In genomic region chr4:118527335-118527681, GRCm38 (mm10) we compare ENCODE assay signal across 14 mouse cellular contexts. TPM values are rescaled to one million over a fixed set of nuclear protein-coding genes. Genes with fewer than 3 reads are reported as not detected.
DNase-seq lines count a peak whose midpoint lies in the region; ATAC-seq and TF ChIP-seq lines count a peak whose summit lies in the region.
"Had no signal": no experiment of that assay in that cellular context is flagged by ENCODE, and none has a peak within 500 bp of the region (broad histone marks: within the 10 kb centered on the region; RNA-seq: fewer than 3 reads in every experiment).

No protein-coding gene starts in this region.

- no peak overlapping the region for H3K9ac ChIP-seq in limb, embryonic 12.5 days (replicated peaks)
- H3K9ac ChIP-seq in ES-E14 (ENCODE audit: insufficient read depth, low read depth, low read length, poor library complexity, severe bottlenecking): no peak overlapping the region
- H3K9ac ChIP-seq in embryonic facial prominence, embryonic 14.5 days (ENCODE audit: low read depth, low read length): no peak overlapping the region
- H3K9ac ChIP-seq in liver, embryonic 16.5 days (ENCODE audit: low read depth, low read length): no peak overlapping the region

- DNase-seq in limb, embryonic 10.5 days (ENCODE audit: low spot score): no peak
- no peak for DNase-seq in ES-E14 (ENCODE audit: low read depth, low spot score)
- no peak for DNase-seq in embryonic facial prominence, embryonic 14.5 days (ENCODE audit: low spot score)
- DNase-seq in layer of hippocampus, adult 9-11 months: no peak
- DNase-seq in Muller cell, postnatal 12 days (ENCODE audit: inconsistent ontology term): no peak
- DNase-seq: cerebellum, adult 9-10 months; heart, adult 11 months; left cerebral cortex, postnatal 4 days; right cerebral cortex, postnatal 25 days had no signal

- 37% methylated on average over 5 of the region's 5 CpGs for WGBS in limb, embryonic 12.5 days
- 46% methylated on average over 5 of the region's 5 CpGs for WGBS in limb, embryonic 10.5 days
- WGBS in embryonic facial prominence, embryonic 14.5 days: 41% methylated on average over 5 of the region's 5 CpGs
- 53% methylated on average over 5 of the region's 5 CpGs for WGBS in liver, embryonic 16.5 days (ENCODE audit: insufficient replicate concordance)

- in situ Hi-C loops in ES-E14 (cut with MboI; ENCODE audit: low sequenced_read_pairs in 2 of 2, unreplicated experiment in 2 of 2): no loop called here

- H3K4me3 ChIP-seq in limb, embryonic 12.5 days (replicated peaks): no peak overlapping the region
- no peak overlapping the region for H3K4me3 ChIP-seq in limb, embryonic 10.5 days
- peak overlapping the region; percentile 24 to 33; a peak in 3 of 4 replicates for H3K4me3 ChIP-seq in ES-E14 (ENCODE audit: insufficient read depth in 1 of 2, low read depth in 1 of 2, low read length in 2 of 2, poor library complexity in 1 of 2, severe bottlenecking in 1 of 2)
- H3K4me3 ChIP-seq in embryonic facial prominence, embryonic 14.5 days (ENCODE audit: low read depth, low read length): peak overlapping the region; percentile 17
- H3K4me3 ChIP-seq in liver, embryonic 16.5 days (ENCODE audit: low read depth, low read length): peak overlapping the region; percentile 25; the same call in 1 of the 2 replicates

- 0 out of 2 replicates have a peak, but pooled peaks cover 7% of the 10 kb centered on the region for H3K4me1 ChIP-seq in limb, embryonic 12.5 days (replicated peaks)
- peaks cover 6% of the 10 kb centered on the region for H3K4me1 ChIP-seq in limb, embryonic 10.5 days
- peaks cover 10 to 25% of the 10 kb centered on the region in 2 experiments; a peak in 3 of 4 replicates for H3K4me1 ChIP-seq in ES-E14 (ENCODE audit: control insufficient read depth in 2 of 2, insufficient read depth in 2 of 2, low read length in 2 of 2, poor library complexity in 1 of 2)
- peaks cover 4% of the 10 kb centered on the region; the same call in 1 of the 2 replicates for H3K4me1 ChIP-seq in embryonic facial prominence, embryonic 14.5 days (ENCODE audit: control insufficient read depth, insufficient read depth, low read length)
- H3K4me1 ChIP-seq in liver, embryonic 16.5 days (ENCODE audit: control insufficient read depth, low read depth, low read length): peaks cover 2% of the 10 kb centered on the region; the same call in 1 of the 2 replicates

- peak overlapping the region; percentile 7; the same call in 1 of the 2 replicates for H3K4me2 ChIP-seq in limb, embryonic 12.5 days
- H3K4me2 ChIP-seq in embryonic facial prominence, embryonic 14.5 days (ENCODE audit: low read depth, low read length): peak overlapping the region; percentile 35
- peak overlapping the region; percentile 22; the same call in 1 of the 2 replicates for H3K4me2 ChIP-seq in liver, embryonic 16.5 days (ENCODE audit: low read depth, low read length)

- no peaks in the 10 kb centered on the region for H3K36me3 ChIP-seq in limb, embryonic 12.5 days
- no peaks in the 10 kb centered on the region for H3K36me3 ChIP-seq in limb, embryonic 10.5 days
- no peaks in the 10 kb centered on the region for H3K36me3 ChIP-seq in ES-E14 (ENCODE audit: control insufficient read depth, insufficient read depth, low read length, poor library complexity, severe bottlenecking)
- no peaks in the 10 kb centered on the region for H3K36me3 ChIP-seq in embryonic facial prominence, embryonic 14.5 days (ENCODE audit: control insufficient read depth, insufficient read depth, low read length)
- no peaks in the 10 kb centered on the region for H3K36me3 ChIP-seq in liver, embryonic 16.5 days (ENCODE audit: control insufficient read depth, insufficient read depth)

- 0 out of 2 replicates have a peak, but pooled peaks cover 7% of the 10 kb centered on the region for H3K27me3 ChIP-seq in limb, embryonic 12.5 days
- peaks cover 6% of the 10 kb centered on the region; the same call in 1 of the 2 replicates for H3K27me3 ChIP-seq in limb, embryonic 10.5 days (ENCODE audit: low read depth, poor library complexity, severe bottlenecking)
- H3K27me3 ChIP-seq in embryonic facial prominence, embryonic 14.5 days (replicated peaks; ENCODE audit: control insufficient read depth, insufficient read depth, low read length): no peaks in the 10 kb centered on the region
- H3K27me3 ChIP-seq in liver, embryonic 16.5 days (ENCODE audit: control insufficient read depth, insufficient read depth, low read depth, low read length): no peaks in the 10 kb centered on the region

- no peak for ATAC-seq in limb, embryonic 12.5 days (ENCODE audit: insufficient number of reproducible peaks, insufficient read depth, low FRiP score, low TSS enrichment, low read depth)
- 0 out of 2 replicates have a peak, but pooled peaks have one; percentile 12 for ATAC-seq in embryonic facial prominence, embryonic 14.5 days (ENCODE audit: low read depth)
- ATAC-seq in liver, embryonic 16.5 days (ENCODE audit: low read depth): peak; percentile 30; the same call in 1 of the 2 replicates
- ATAC-seq: midbrain, embryonic 16.5 days had no signal

- H3K9me3 ChIP-seq in limb, embryonic 12.5 days: no peaks in the 10 kb centered on the region
- H3K9me3 ChIP-seq in limb, embryonic 10.5 days (replicated peaks): no peaks in the 10 kb centered on the region
- H3K9me3 ChIP-seq in ES-E14 (ENCODE audit: control insufficient read depth, insufficient read depth, low read depth, low read length): no peaks in the 10 kb centered on the region
- H3K9me3 ChIP-seq in embryonic facial prominence, embryonic 14.5 days (ENCODE audit: control insufficient read depth, low read length): no peaks in the 10 kb centered on the region
- no peaks in the 10 kb centered on the region for H3K9me3 ChIP-seq in liver, embryonic 16.5 days (replicated peaks; ENCODE audit: control insufficient read depth, low read length)

- H3K27ac ChIP-seq in limb, embryonic 12.5 days: no peak overlapping the region
- H3K27ac ChIP-seq in limb, embryonic 10.5 days: no peak overlapping the region
- no peak overlapping the region for H3K27ac ChIP-seq in ES-E14 (ENCODE audit: insufficient read depth, low read depth, low read length, poor library complexity, severe bottlenecking)
- H3K27ac ChIP-seq in embryonic facial prominence, embryonic 14.5 days (replicated peaks; ENCODE audit: low read depth, low read length): no peak overlapping the region
- H3K27ac ChIP-seq in liver, embryonic 16.5 days (ENCODE audit: low read length): peak overlapping the region; percentile 26; the same call in 1 of the 2 replicates

TF ChIP-seq in ES-E14, 5 proteins besides CTCF, POLR2A, EP300 and RAD21:
- TF ChIP-seq MAFK (IDR thresholded peaks at IDR 0.05; ENCODE audit: insufficient read depth, low read depth, low read length) (no peak), ZC3H11A (IDR thresholded peaks at IDR 0.05; ENCODE audit: borderline replicate concordance, low read depth, low read length) (no peak), ZNF384 (IDR thresholded peaks at IDR 0.05; ENCODE audit: low read depth, low read length) (no peak), HCFC1 (IDR thresholded peaks at IDR 0.05; ENCODE audit: borderline replicate concordance, insufficient read depth, low read length) (no peak), CHD2 (IDR thresholded peaks at IDR 0.05; ENCODE audit: low read depth, low read length) (no peak)

RNA-seq across cellular contexts. Expression of gene 2610528J11Rik, which starts 0.5 kb away (rescaled TPM):
- polyA plus RNA-seq in limb, embryonic 12.5 days (2016; fragmentation: Nextera tagmentation; extraction: Ambion mirVana): 0.73 and 1.6 TPM in 2 replicates
- 0.78 and 1.2 TPM in 2 replicates for polyA plus RNA-seq in limb, embryonic 10.5 days (2016; fragmentation: Nextera tagmentation; extraction: Ambion mirVana)
- total RNA-seq in ES-E14 (2012; rRNA removed): 3.2 and 8.8 TPM in 2 replicates
- polyA plus RNA-seq in embryonic facial prominence, embryonic 14.5 days (2014; fragmentation: Nextera tagmentation; extraction: Ambion mirVana): 6.1 and 8.2 TPM in 2 replicates
- 6.3 and 8.8 TPM in 2 replicates for polyA plus RNA-seq in liver, embryonic 16.5 days (2015; fragmentation: Nextera tagmentation; extraction: Ambion mirVana)
- total RNA-seq: CH12.LX had no signal
- polyA plus RNA-seq: midbrain, embryonic 16.5 days; neural tube, embryonic 14.5 days had no signal

RNA-seq across cellular contexts. Expression of gene Tmem125, which starts 16.5 kb away (rescaled TPM):
- polyA plus RNA-seq in limb, embryonic 12.5 days (2016; fragmentation: Nextera tagmentation; extraction: Ambion mirVana): 0.58 and 1.2 TPM in 2 replicates
- polyA plus RNA-seq in limb, embryonic 10.5 days (2016; fragmentation: Nextera tagmentation; extraction: Ambion mirVana): 0.34 and 0.54 TPM in 2 replicates
- total RNA-seq in ES-E14 (2012; rRNA removed): 12.0 and 19.1 TPM in 2 replicates
- 5.6 and 5.8 TPM in 2 replicates for polyA plus RNA-seq in embryonic facial prominence, embryonic 14.5 days (2014; fragmentation: Nextera tagmentation; extraction: Ambion mirVana)
- polyA plus RNA-seq in liver, embryonic 16.5 days (2015; fragmentation: Nextera tagmentation; extraction: Ambion mirVana): 2.7 and 3.2 TPM in 2 replicates
- total RNA-seq: CH12.LX had no signal
- polyA plus RNA-seq: midbrain, embryonic 16.5 days; neural tube, embryonic 14.5 days had no signal

RNA-seq across cellular contexts. Expression of gene Tie1, which starts 37.4 kb away (rescaled TPM):
- 16.6 and 18.4 TPM in 2 replicates for polyA plus RNA-seq in limb, embryonic 12.5 days (2016; fragmentation: Nextera tagmentation; extraction: Ambion mirVana)
- polyA plus RNA-seq in limb, embryonic 10.5 days (2016; fragmentation: Nextera tagmentation; extraction: Ambion mirVana): 16.8 and 19.4 TPM in 2 replicates
- 1.0 and 1.3 TPM in 2 replicates for total RNA-seq in ES-E14 (2012; rRNA removed)
- polyA plus RNA-seq in embryonic facial prominence, embryonic 14.5 days (2014; fragmentation: Nextera tagmentation; extraction: Ambion mirVana): 22.3 and 24.2 TPM in 2 replicates
- polyA plus RNA-seq in liver, embryonic 16.5 days (2015; fragmentation: Nextera tagmentation; extraction: Ambion mirVana): 7.3 and 7.9 TPM in 2 replicates
- total RNA-seq: CH12.LX had no signal

Comparison
In these comparisons a context has a peak if more than half of its experiments do, and no peak if none do; other contexts are left out.
1. H3K4me3 ChIP-seq: peak in ES-E14 (2 of 2), embryonic facial prominence, embryonic 14.5 days (single experiment) and liver, embryonic 16.5 days (single experiment); none in limb, embryonic 12.5 days (single experiment) and limb, embryonic 10.5 days (single experiment).
2. Peak in every context shown above with its lines, with median percentiles within 50 percentile points of each other: H3K4me2 ChIP-seq.